8 mouse cellular contexts compared by ENCODE assay signal in genomic region chr5:135023344-135024173, GRCm38 (mm10). TPM values are rescaled to one million over a fixed set of nuclear protein-coding genes. Genes with fewer than 3 reads are reported as not detected.
DNase-seq lines count a peak whose midpoint lies in the region; ATAC-seq and TF ChIP-seq lines count a peak whose summit lies in the region.

Stx1a (plus strand) TSS chr5:135023482.

- ATAC-seq in forebrain, embryonic 13.5 days, result peak; percentile 94
- peak; percentile 78 for ATAC-seq in heart, postnatal 0 days (ENCODE audit: insufficient read depth, low read depth)
- peak; percentile 83 for ATAC-seq in liver, postnatal 0 days
- ATAC-seq in neural tube, embryonic 15.5 days (ENCODE audit: low FRiP score), result peak; percentile 92

- WGBS in forebrain, embryonic 13.5 days, result under 1% methylated on average over 56 of the region's 61 CpGs
- WGBS in heart, postnatal 0 days, result under 1% methylated on average over 61 of the region's 61 CpGs
- under 1% methylated on average over 56 of the region's 61 CpGs for WGBS in liver, postnatal 0 days (ENCODE audit: insufficient replicate concordance)
- under 1% methylated on average over 57 of the region's 61 CpGs for WGBS in neural tube, embryonic 15.5 days

- DNase-seq in brain, embryonic 18.5 days (ENCODE audit: low read depth, low spot score), result peak; percentile 74
- peak; percentile 79 for DNase-seq in heart, postnatal 0 days (ENCODE audit: low spot score)
- DNase-seq in kidney, postnatal 36 days, result peak; percentile 87 to 89
- peak; percentile 82 for DNase-seq in liver, postnatal 0 days
- DNase-seq in testis, postnatal 14 days (ENCODE audit: low spot score), result peak; percentile 88

- peak within 1 kb of the TSS; percentile 93 for H3K4me3 ChIP-seq in E14TG2a.4 (replicated peaks; ENCODE audit: low read length)
- peak within 1 kb of the TSS; percentile 68 for H3K4me3 ChIP-seq in forebrain, embryonic 13.5 days
- peak within 1 kb of the TSS; percentile 60 for H3K4me3 ChIP-seq in heart, postnatal 0 days (ENCODE audit: low read depth, low read length)
- peak within 1 kb of the TSS; percentile 50 for H3K4me3 ChIP-seq in liver, postnatal 0 days (ENCODE audit: low read depth, low read length)
- H3K4me3 ChIP-seq in neural tube, embryonic 15.5 days (replicated peaks), result peak within 1 kb of the TSS; percentile 72

- TF ChIP-seq EP300 in heart, postnatal 0 days (IDR thresholded peaks at IDR 0.05; ENCODE audit: low read depth), result no peak
- TF ChIP-seq EP300 in liver, postnatal 0 days (IDR thresholded peaks at IDR 0.05; ENCODE audit: low read depth), result no peak

- H3K9me3 ChIP-seq in E14TG2a.4 (ENCODE audit: low read length), result no peaks in the 10 kb centered on the region
- no peaks in the 10 kb centered on the region for H3K9me3 ChIP-seq in forebrain, embryonic 13.5 days (replicated peaks)
- no peaks in the 10 kb centered on the region for H3K9me3 ChIP-seq in heart, postnatal 0 days (replicated peaks; ENCODE audit: control insufficient read depth, low read length)
- no peaks in the 10 kb centered on the region for H3K9me3 ChIP-seq in liver, postnatal 0 days (ENCODE audit: low read length)
- H3K9me3 ChIP-seq in neural tube, embryonic 15.5 days (replicated peaks), result no peaks in the 10 kb centered on the region

- peak within 1 kb of the TSS; percentile 10; the same call in 1 of the 2 replicates for H3K27ac ChIP-seq in forebrain, embryonic 13.5 days
- H3K27ac ChIP-seq in heart, postnatal 0 days (ENCODE audit: low read depth), result peak within 1 kb of the TSS; percentile 18; the same call in 1 of the 2 replicates
- no peak within 1 kb of the TSS for H3K27ac ChIP-seq in liver, postnatal 0 days (ENCODE audit: low read depth)
- H3K27ac ChIP-seq in neural tube, embryonic 15.5 days (replicated peaks), result peak within 1 kb of the TSS; percentile 48

- TF ChIP-seq CTCF in E14TG2a.4 (conservative IDR thresholded peaks at IDR 0.05; ENCODE audit: low read length), result no peak
- TF ChIP-seq CTCF in heart, postnatal 0 days (IDR thresholded peaks at IDR 0.05; ENCODE audit: low read depth), result no peak
- TF ChIP-seq CTCF in liver, postnatal 0 days (IDR thresholded peaks at IDR 0.05; ENCODE audit: low read depth), result no peak

- H3K36me3 ChIP-seq in E14TG2a.4 (ENCODE audit: insufficient read depth, low read length), result no peaks in the 10 kb centered on the region
- no peaks in the 10 kb centered on the region for H3K36me3 ChIP-seq in forebrain, embryonic 13.5 days (ENCODE audit: poor library complexity, severe bottlenecking)
- H3K36me3 ChIP-seq in heart, postnatal 0 days (replicated peaks; ENCODE audit: control insufficient read depth, insufficient read depth, low read length), result no peaks in the 10 kb centered on the region
- no peaks in the 10 kb centered on the region for H3K36me3 ChIP-seq in liver, postnatal 0 days (replicated peaks; ENCODE audit: insufficient read depth, low read length)
- H3K36me3 ChIP-seq in neural tube, embryonic 15.5 days, result no peaks in the 10 kb centered on the region

- H3K9ac ChIP-seq in forebrain, embryonic 13.5 days, result peak within 1 kb of the TSS; percentile 81
- peak within 1 kb of the TSS; percentile 55 for H3K9ac ChIP-seq in heart, postnatal 0 days (replicated peaks; ENCODE audit: low read depth, low read length)
- H3K9ac ChIP-seq in liver, postnatal 0 days (replicated peaks), result peak within 1 kb of the TSS; percentile 57
- H3K9ac ChIP-seq in neural tube, embryonic 15.5 days (replicated peaks), result peak within 1 kb of the TSS; percentile 70

- H3K27me3 ChIP-seq in E14TG2a.4 (ENCODE audit: insufficient read depth, low read length), result peaks cover 32% of the 10 kb centered on the region
- H3K27me3 ChIP-seq in forebrain, embryonic 13.5 days, result no peaks in the 10 kb centered on the region
- no peaks in the 10 kb centered on the region for H3K27me3 ChIP-seq in heart, postnatal 0 days (ENCODE audit: control insufficient read depth, insufficient read depth, low read length)
- peaks cover 12% of the 10 kb centered on the region for H3K27me3 ChIP-seq in liver, postnatal 0 days (ENCODE audit: insufficient read depth, low read length)
- no peaks in the 10 kb centered on the region for H3K27me3 ChIP-seq in neural tube, embryonic 15.5 days (replicated peaks)

- H3K4me1 ChIP-seq in E14TG2a.4 (replicated peaks; ENCODE audit: low read depth, low read length), result peaks cover 47% of the 10 kb centered on the region
- peaks cover 44% of the 10 kb centered on the region for H3K4me1 ChIP-seq in forebrain, embryonic 13.5 days
- H3K4me1 ChIP-seq in heart, postnatal 0 days (ENCODE audit: control insufficient read depth, insufficient read depth), result peaks cover 34% of the 10 kb centered on the region
- peaks cover 24% of the 10 kb centered on the region for H3K4me1 ChIP-seq in liver, postnatal 0 days (ENCODE audit: insufficient read depth)
- peaks cover 37% of the 10 kb centered on the region for H3K4me1 ChIP-seq in neural tube, embryonic 15.5 days

- peak within 1 kb of the TSS; percentile 95 for H3K4me2 ChIP-seq in forebrain, embryonic 13.5 days
- H3K4me2 ChIP-seq in heart, postnatal 0 days (ENCODE audit: low read depth, low read length), result peak within 1 kb of the TSS; percentile 85
- peak within 1 kb of the TSS; percentile 79 for H3K4me2 ChIP-seq in liver, postnatal 0 days (ENCODE audit: low read depth, low read length)
- peak within 1 kb of the TSS; percentile 91 for H3K4me2 ChIP-seq in neural tube, embryonic 15.5 days

RNA-seq across cellular contexts. Expression of gene Stx1a, which starts in this region (rescaled TPM):
- 34.1 and 38.7 TPM in 2 replicates for polyA plus RNA-seq in forebrain, embryonic 13.5 days (2015; fragmentation: Nextera tagmentation; extraction: Ambion mirVana)
- total RNA-seq in heart, postnatal 0 days (2014; rRNA removed; ENCODE audit: low replicate concordance), result 2.3 and 3.7 TPM in 2 replicates
- polyA plus RNA-seq in heart, postnatal 0 days (2015; fragmentation: Nextera tagmentation; extraction: Ambion mirVana), result 2.3 and 2.5 TPM in 2 replicates
- 2.3 and 2.5 TPM in 2 replicates for polyA plus RNA-seq in liver, postnatal 0 days (2015; fragmentation: Nextera tagmentation; extraction: Ambion mirVana)
- polyA plus RNA-seq in neural tube, embryonic 15.5 days (2015; fragmentation: Nextera tagmentation; extraction: Ambion mirVana), result 118 and 141 TPM in 2 replicates
